In the genomic region with DNA sequence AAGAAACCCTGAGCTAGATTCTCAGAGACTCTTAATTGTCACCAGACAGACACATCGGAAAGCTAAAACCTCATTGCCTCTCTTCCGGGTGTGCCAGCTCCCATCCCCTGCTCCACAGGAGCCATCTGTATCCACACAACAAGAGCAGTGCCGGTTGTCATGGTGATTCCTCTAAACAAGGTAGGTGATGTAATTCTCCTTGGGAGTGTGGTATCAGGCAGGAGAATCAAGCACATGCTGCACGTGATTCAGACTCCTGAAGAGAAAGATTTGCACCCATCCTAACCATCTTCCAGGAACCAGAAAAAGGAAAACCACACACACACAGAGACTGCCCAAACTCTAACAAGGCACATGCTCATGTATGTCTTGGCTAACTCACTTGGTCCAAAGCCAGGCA, we compare ENCODE assay signal across 8 mouse cellular contexts.
DNase-seq lines count a peak whose midpoint lies in the region; ATAC-seq lines count a peak whose summit lies in the region.

No protein-coding gene starts in this region.

- no peak for DNase-seq in hindbrain, embryonic 11.5 days (ENCODE audit: low spot score)
- peak; percentile 53 to 62 for DNase-seq in layer of hippocampus, postnatal 36 days
- peak; percentile 81 to 92 for DNase-seq in right cerebral cortex, postnatal 10 days (ENCODE audit: low spot score in 2 of 2)
- DNase-seq in kidney, postnatal 25 days = no peak
- no peak for DNase-seq in spleen, postnatal 14 days (ENCODE audit: low spot score in 2 of 2)
- no peak for DNase-seq in heart, postnatal 4 days

- H3K4me2 ChIP-seq in hindbrain, embryonic 13.5 days = no peak overlapping the region
- no peak overlapping the region for H3K4me2 ChIP-seq in hindbrain, embryonic 11.5 days (replicated peaks; ENCODE audit: low read depth, low read length)
- H3K4me2 ChIP-seq in forebrain, embryonic 15.5 days (replicated peaks) = no peak overlapping the region

- H3K36me3 ChIP-seq in hindbrain, embryonic 13.5 days = no peaks in the 10 kb centered on the region
- no peaks in the 10 kb centered on the region for H3K36me3 ChIP-seq in hindbrain, embryonic 11.5 days (ENCODE audit: control insufficient read depth, insufficient read depth, low read length)
- no peaks in the 10 kb centered on the region for H3K36me3 ChIP-seq in forebrain, embryonic 15.5 days

- ATAC-seq in hindbrain, embryonic 13.5 days (ENCODE audit: low FRiP score) = no peak
- no peak for ATAC-seq in hindbrain, embryonic 11.5 days (ENCODE audit: low FRiP score)
- peak; percentile 82 for ATAC-seq in forebrain, embryonic 15.5 days (replicated peaks)

- no peaks in the 10 kb centered on the region for H3K27me3 ChIP-seq in hindbrain, embryonic 13.5 days
- H3K27me3 ChIP-seq in hindbrain, embryonic 11.5 days (ENCODE audit: control insufficient read depth, insufficient read depth, low read length) = no peaks in the 10 kb centered on the region
- no peaks in the 10 kb centered on the region for H3K27me3 ChIP-seq in forebrain, embryonic 15.5 days

- peak overlapping the region; percentile 39; the same call in 1 of the 2 replicates for H3K9ac ChIP-seq in hindbrain, embryonic 13.5 days
- H3K9ac ChIP-seq in hindbrain, embryonic 11.5 days (ENCODE audit: low read depth, low read length) = no peak overlapping the region
- H3K9ac ChIP-seq in forebrain, embryonic 15.5 days (replicated peaks) = no peak overlapping the region

- WGBS in hindbrain, embryonic 13.5 days = 38% methylated on average over 4 of the region's 4 CpGs
- 58% methylated on average over 4 of the region's 4 CpGs for WGBS in hindbrain, embryonic 11.5 days
- 13% methylated on average over 4 of the region's 4 CpGs for WGBS in forebrain, embryonic 15.5 days

- H3K4me3 ChIP-seq in hindbrain, embryonic 13.5 days = no peak overlapping the region
- H3K4me3 ChIP-seq in hindbrain, embryonic 11.5 days (ENCODE audit: low read depth, low read length) = no peak overlapping the region
- no peak overlapping the region for H3K4me3 ChIP-seq in forebrain, embryonic 15.5 days

- no peaks in the 10 kb centered on the region for H3K9me3 ChIP-seq in hindbrain, embryonic 13.5 days
- no peaks in the 10 kb centered on the region for H3K9me3 ChIP-seq in hindbrain, embryonic 11.5 days (ENCODE audit: control insufficient read depth, low read length)
- no peaks in the 10 kb centered on the region for H3K9me3 ChIP-seq in forebrain, embryonic 15.5 days

- H3K27ac ChIP-seq in hindbrain, embryonic 13.5 days = peak overlapping the region; percentile 62
- no peak overlapping the region for H3K27ac ChIP-seq in hindbrain, embryonic 11.5 days (ENCODE audit: low read depth, low read length)
- H3K27ac ChIP-seq in forebrain, embryonic 15.5 days (replicated peaks) = peak overlapping the region; percentile 81

- H3K4me1 ChIP-seq in hindbrain, embryonic 13.5 days (replicated peaks) = peaks cover 43% of the 10 kb centered on the region
- H3K4me1 ChIP-seq in hindbrain, embryonic 11.5 days (replicated peaks; ENCODE audit: control insufficient read depth, insufficient read depth, low read length) = no peaks in the 10 kb centered on the region
- peaks cover 46% of the 10 kb centered on the region for H3K4me1 ChIP-seq in forebrain, embryonic 15.5 days

Comparison
In these comparisons a context has a peak if more than half of its experiments do, and no peak if none do; other contexts are left out.
1. DNase-seq: peak in layer of hippocampus, postnatal 36 days (2 of 2) and right cerebral cortex, postnatal 10 days (2 of 2); none in hindbrain, embryonic 11.5 days (single experiment), kidney, postnatal 25 days (0 of 2), spleen, postnatal 14 days (0 of 2) and heart, postnatal 4 days (single experiment).